Mouse (Mus musculus) hindbrain, embryonic 15.5 days (tissue): Measurements from ENCODE around the gene Rabggtb. TPM values are rescaled to one million over a fixed set of nuclear protein-coding genes. Genes with fewer than 3 reads are reported as not detected.
A peak's percentile ranks its signal among the peaks of the same experiment; 100 is the strongest.

ENCODE experiments used
- ATAC-seq: fragments of 200-750 bp; cut with Nextera tagmentation; 2 replicates; pipeline ENCODE4 v1.8.0; 2017; ENCODE audit warnings: low read depth, moderate number of reproducible peaks, moderate TSS enrichment; ENCODE audit not compliant: low FRiP score
- H3K27ac ChIP-seq: fragments of 300-500 bp; sonication (generic); replicated peaks from 2 replicates; pipeline ENCODE4 v1.5.1; 2015; ENCODE audit warnings: mild to moderate bottlenecking, inconsistent platforms
- H3K27me3 ChIP-seq: fragments of 300-500 bp; sonication (generic); 2 replicates; pipeline ENCODE4 v1.6.1; 2015; ENCODE audit warnings: control low read depth, inconsistent platforms
- H3K36me3 ChIP-seq: fragments of 300-500 bp; sonication (generic); 2 replicates; pipeline ENCODE4 v1.6.1; 2015; ENCODE audit warnings: control low read depth, inconsistent platforms
- H3K4me1 ChIP-seq: fragments of 300-500 bp; sonication (generic); replicated peaks from 2 replicates; pipeline ENCODE4 v1.6.1; 2015; ENCODE audit warnings: control low read depth, inconsistent platforms
- H3K4me2 ChIP-seq: fragments of 300-500 bp; sonication (generic); 2 replicates; pipeline ENCODE4 v1.6.1; 2015; ENCODE audit warnings: moderate library complexity, mild to moderate bottlenecking, inconsistent platforms
- H3K4me3 ChIP-seq: fragments of 300-500 bp; sonication (generic); 2 replicates; pipeline ENCODE4 v1.5.1; 2015; ENCODE audit warnings: mild to moderate bottlenecking, inconsistent platforms
- H3K9ac ChIP-seq: fragments of 300-500 bp; sonication (generic); 2 replicates; pipeline ENCODE4 v1.6.1; 2015; ENCODE audit warnings: inconsistent platforms
- H3K9me3 ChIP-seq: fragments of 300-500 bp; sonication (generic); 2 replicates; pipeline ENCODE4 v1.6.1; 2016; ENCODE audit warnings: control low read depth, inconsistent platforms
- WGBS: fragments of 180-500 bp; shearing (Covaris S2); methylation state at CpG from one replicate; pipeline ENCODE4 v1.1.7; 2015; 5-methylcytosine and 5-hydroxymethylcytosine counted together
- polyA plus RNA-seq: library from polyadenylated mRNA; unstranded; fragments of >200 nt; fragmentation: Nextera tagmentation; extraction: Ambion mirVana; gene quantifications from 2 replicates; pipeline ENCODE4 v1.2.1, GENCODE M21; 2015

Gene Rabggtb
- polyA plus RNA-seq, 1 experiment from 2014 or later: 50.5 TPM

- no peaks in the 10 kb centered on the region; the same call in 1 of the 2 replicates for H3K36me3 ChIP-seq
- peak overlapping the region; percentile 62 for H3K4me2 ChIP-seq
- ATAC-seq: no peak
- peak overlapping the region; percentile 62 for H3K4me3 ChIP-seq
- peaks cover 17% of the 10 kb centered on the region for H3K4me1 ChIP-seq
- 37% methylated on average over 12 of the region's 12 CpGs for WGBS
- no peak overlapping the region for H3K27ac ChIP-seq
- H3K27me3 ChIP-seq: no peaks in the 10 kb centered on the region
- H3K9ac ChIP-seq: no peak overlapping the region
- no peaks in the 10 kb centered on the region for H3K9me3 ChIP-seq
Observed at GRCm38 (mm10) chr3:153943003-153943640, 30.3 kb upstream of the Rabggtb start.

GRCm38 (mm10) chr3:153941613-153942012, 28.8 kb upstream of the Rabggtb start:
- no peak for ATAC-seq
- Histone ChIP-seq H3K4me3 (no peak overlapping the region), H3K4me2 (no peak overlapping the region), H3K27me3 (no peaks in the 10 kb centered on the region), H3K9me3 (no peaks in the 10 kb centered on the region), H3K27ac (no peak overlapping the region), H3K36me3 (no peaks in the 10 kb centered on the region; the same call in 1 of the 2 replicates), H3K4me1 (peaks cover 17% of the 10 kb centered on the region), H3K9ac (no peak overlapping the region)
- 96% methylated on average over 13 of the region's 13 CpGs for WGBS

- ATAC-seq: no peak
- Histone ChIP-seq H3K27me3 (no peaks in the 10 kb centered on the region), H3K4me1 (peaks cover 17% of the 10 kb centered on the region), H3K27ac (no peak overlapping the region), H3K36me3 (peaks cover 4% of the 10 kb centered on the region; the same call in 1 of the 2 replicates), H3K4me2 (no peak overlapping the region), H3K4me3 (no peak overlapping the region), H3K9me3 (no peaks in the 10 kb centered on the region), H3K9ac (no peak overlapping the region)
- 94% methylated on average over 9 of the region's 9 CpGs for WGBS
Observed at GRCm38 (mm10) chr3:153940486-153940885, 27.7 kb upstream of the Rabggtb start.

- no peak for ATAC-seq
- Histone ChIP-seq H3K4me2 (no peak overlapping the region), H3K4me3 (no peak overlapping the region), H3K27me3 (no peaks in the 10 kb centered on the region), H3K9me3 (no peaks in the 10 kb centered on the region), H3K4me1 (peaks cover 13% of the 10 kb centered on the region), H3K36me3 (peaks cover 5% of the 10 kb centered on the region; the same call in 1 of the 2 replicates), H3K27ac (no peak overlapping the region), H3K9ac (no peak overlapping the region)
- 76% methylated on average over 8 of the region's 8 CpGs for WGBS
Observed at GRCm38 (mm10) chr3:153940021-153940420, 27.2 kb upstream of the Rabggtb start.

- Histone ChIP-seq H3K27me3 (no peaks in the 10 kb centered on the region), H3K27ac (no peak overlapping the region), H3K36me3 (peaks cover 19% of the 10 kb centered on the region), H3K9me3 (no peaks in the 10 kb centered on the region), H3K4me3 (no peak overlapping the region), H3K4me1 (no peaks in the 10 kb centered on the region), H3K9ac (no peak overlapping the region), H3K4me2 (no peak overlapping the region)
- ATAC-seq: no peak
- WGBS: 93% methylated on average over 17 of the region's 17 CpGs
Observed at GRCm38 (mm10) chr3:153937116-153937810, 24.5 kb upstream of the Rabggtb start.

GRCm38 (mm10) chr3:153935878-153936277, 23.1 kb upstream of the Rabggtb start:
- Histone ChIP-seq H3K27me3 (no peaks in the 10 kb centered on the region), H3K9ac (no peak overlapping the region), H3K36me3 (peaks cover 19% of the 10 kb centered on the region), H3K4me1 (no peaks in the 10 kb centered on the region), H3K4me3 (no peak overlapping the region), H3K27ac (no peak overlapping the region), H3K4me2 (no peak overlapping the region), H3K9me3 (no peaks in the 10 kb centered on the region)
- no peak for ATAC-seq
- WGBS: 96% methylated on average over 9 of the region's 9 CpGs

GRCm38 (mm10) chr3:153932461-153932860, 19.7 kb upstream of the Rabggtb start:
- ATAC-seq: no peak
- H3K9ac ChIP-seq: no peak overlapping the region
- WGBS: 90% methylated on average over 5 of the region's 5 CpGs
- no peak overlapping the region for H3K4me2 ChIP-seq
- H3K36me3 ChIP-seq: peaks cover 19% of the 10 kb centered on the region
- H3K4me3 ChIP-seq: no peak overlapping the region
- no peak overlapping the region for H3K27ac ChIP-seq
- H3K9me3 ChIP-seq: no peaks in the 10 kb centered on the region
- no peaks in the 10 kb centered on the region for H3K27me3 ChIP-seq
- no peaks in the 10 kb centered on the region for H3K4me1 ChIP-seq

GRCm38 (mm10) chr3:153929526-153929925, 16.7 kb upstream of the Rabggtb start:
- H3K36me3 ChIP-seq: peaks cover 21% of the 10 kb centered on the region

GRCm38 (mm10) chr3:153926333-153926732, 13.5 kb upstream of the Rabggtb start:
- H3K4me1 ChIP-seq: no peaks in the 10 kb centered on the region
- H3K4me2 ChIP-seq: no peak overlapping the region
- H3K9me3 ChIP-seq: no peaks in the 10 kb centered on the region
- H3K27ac ChIP-seq: no peak overlapping the region
- peaks cover 13% of the 10 kb centered on the region; the same call in 1 of the 2 replicates for H3K36me3 ChIP-seq
- 90% methylated on average over 7 of the region's 7 CpGs for WGBS
- no peak for ATAC-seq
- H3K4me3 ChIP-seq: no peak overlapping the region
- no peak overlapping the region for H3K9ac ChIP-seq
- no peaks in the 10 kb centered on the region for H3K27me3 ChIP-seq

More at GRCm38 (mm10) chr3:153929526-153929925, 16.7 kb upstream of the Rabggtb start:
- 97% methylated on average over 11 of the region's 11 CpGs for WGBS
- ATAC-seq: no peak
- no peaks in the 10 kb centered on the region for H3K9me3 ChIP-seq
- no peak overlapping the region for H3K4me2 ChIP-seq
- no peaks in the 10 kb centered on the region for H3K4me1 ChIP-seq
- H3K4me3 ChIP-seq: no peak overlapping the region
- no peak overlapping the region for H3K27ac ChIP-seq
- H3K9ac ChIP-seq: no peak overlapping the region
- no peaks in the 10 kb centered on the region for H3K27me3 ChIP-seq

- H3K4me1 ChIP-seq: no peaks in the 10 kb centered on the region
- WGBS: 93% methylated on average over 10 of the region's 10 CpGs
- H3K36me3 ChIP-seq: peaks cover 13% of the 10 kb centered on the region; the same call in 1 of the 2 replicates
- no peak overlapping the region for H3K9ac ChIP-seq
- no peak overlapping the region for H3K4me2 ChIP-seq
- no peak overlapping the region for H3K4me3 ChIP-seq
- H3K9me3 ChIP-seq: no peaks in the 10 kb centered on the region
- no peak for ATAC-seq
- H3K27ac ChIP-seq: no peak overlapping the region
- H3K27me3 ChIP-seq: no peaks in the 10 kb centered on the region
Observed at GRCm38 (mm10) chr3:153921147-153921910, 8.5 kb upstream of the Rabggtb start.

- whole genome bisulfite sequencing: 7% methylated on average over 1 of the region's 1 CpGs
- no peak overlapping the region for H3K9ac ChIP-seq
- H3K4me1 ChIP-seq: peaks cover 8% of the 10 kb centered on the region
- H3K36me3 ChIP-seq: no peaks in the 10 kb centered on the region; the same call in 1 of the 2 replicates
- H3K4me3 ChIP-seq: no peak overlapping the region
- ATAC-seq: no peak
- H3K9me3 ChIP-seq: no peaks in the 10 kb centered on the region
- no peak overlapping the region for H3K27ac ChIP-seq
- no peaks in the 10 kb centered on the region for H3K27me3 ChIP-seq
- H3K4me2 ChIP-seq: no peak overlapping the region
Observed at GRCm38 (mm10) chr3:153917200-153917599, 4.4 kb upstream of the Rabggtb start.
